Mouse (Mus musculus): ENCODE results near the gene Sdcbp2.

The Sdcbp2 gene

DNA sequence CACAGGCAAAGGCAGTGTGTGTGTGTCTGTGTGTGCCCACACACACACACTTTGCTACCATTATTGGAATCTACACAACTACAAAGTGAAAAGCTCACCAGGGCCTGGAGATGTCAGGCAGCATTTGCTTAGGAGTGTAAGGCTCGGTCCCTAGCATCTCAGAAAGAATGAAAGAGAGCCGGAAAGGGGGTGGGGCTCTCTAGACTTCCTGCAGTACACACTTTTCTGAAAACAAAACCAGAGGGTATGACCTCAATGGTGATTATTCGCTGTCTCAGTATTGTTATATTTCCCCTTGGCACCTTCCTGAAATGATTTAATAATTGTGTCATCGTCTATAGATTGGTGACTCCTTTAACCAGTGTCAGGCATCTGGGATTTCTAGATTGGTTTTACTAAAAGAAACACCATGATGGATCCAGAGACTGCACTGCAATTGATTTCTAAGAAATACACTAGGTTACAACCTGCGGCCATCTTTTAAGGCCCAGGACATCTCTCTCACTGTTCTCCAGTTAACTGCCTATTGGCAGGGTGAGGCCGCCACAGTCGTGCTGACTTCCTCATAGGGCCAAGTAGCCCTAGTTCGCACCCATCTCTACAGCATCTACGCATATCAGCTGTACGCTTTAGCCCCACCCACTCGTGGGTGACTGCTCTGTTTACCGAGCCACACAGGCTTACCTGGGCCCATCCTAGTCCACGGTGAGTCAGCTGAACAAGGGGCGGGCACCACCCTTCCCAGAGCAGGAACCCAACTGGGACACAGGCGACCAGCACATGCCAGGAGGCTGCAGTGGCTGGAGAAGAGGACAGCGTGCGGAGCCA is at the start of gene Sdcbp2:
Sdcbp2 (plus strand) TSS at position 750 of the 828 bp plus-strand sequence.
- no peak for DNase-seq (ENCODE audit: low spot score in 2 of 2)

DNA sequence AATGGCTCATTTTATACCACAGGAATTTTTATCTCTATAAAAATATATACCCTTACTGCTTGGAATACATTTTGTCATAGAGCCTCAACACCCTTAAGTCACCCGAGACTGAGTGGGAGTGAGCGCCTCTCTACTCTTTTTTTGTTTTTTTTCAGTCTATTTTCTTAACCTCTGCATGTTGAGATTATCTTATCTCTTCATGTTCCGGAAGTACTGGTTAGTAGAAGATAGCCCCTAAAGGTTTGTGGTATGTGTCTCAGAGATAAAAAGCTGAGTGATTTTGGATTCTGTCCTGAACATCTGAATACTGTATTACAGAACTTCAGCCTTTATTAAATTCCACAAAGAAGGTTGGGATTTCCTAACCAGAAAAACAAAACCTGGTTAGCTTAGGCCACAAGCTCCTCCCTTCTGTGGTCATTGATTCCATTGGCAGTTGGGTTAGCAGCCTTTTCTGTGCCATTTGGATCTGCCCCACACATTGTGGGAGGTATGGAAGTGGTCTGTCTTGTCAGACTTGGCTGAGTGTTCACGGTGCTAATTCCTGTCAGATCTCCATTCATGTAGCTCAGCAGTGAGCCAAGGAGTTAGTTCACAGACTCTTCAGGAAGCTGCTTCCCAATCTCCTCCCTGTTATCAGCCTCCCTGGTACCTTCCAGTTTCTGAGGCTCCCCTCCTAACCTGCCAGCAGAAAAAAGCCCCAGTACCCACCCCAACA is 47.9 kb upstream of the Sdcbp2 start:
- no peak for DNase-seq (ENCODE audit: low spot score in 2 of 2)

DNA sequence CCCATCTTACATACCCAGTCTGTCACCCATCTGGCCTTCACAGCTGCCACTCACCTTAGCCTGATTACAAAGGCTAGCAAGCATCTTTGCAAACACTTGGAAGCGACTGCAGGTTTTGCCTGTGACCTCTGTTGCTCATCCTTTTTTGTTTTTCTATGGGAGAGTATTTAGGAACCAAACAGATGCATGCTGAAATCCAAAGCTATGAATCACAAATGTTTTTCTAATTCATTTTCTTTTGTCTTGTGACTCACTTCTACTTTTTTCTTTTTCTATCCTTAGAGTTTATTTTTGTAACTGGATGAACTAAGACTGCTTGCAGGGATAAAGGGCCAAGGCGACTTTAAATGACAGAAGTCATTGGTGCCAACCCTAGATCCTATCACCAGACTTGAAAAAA is 46.9 kb upstream of the Sdcbp2 start:
- no peak for DNase-seq (ENCODE audit: low spot score in 2 of 2)

DNA sequence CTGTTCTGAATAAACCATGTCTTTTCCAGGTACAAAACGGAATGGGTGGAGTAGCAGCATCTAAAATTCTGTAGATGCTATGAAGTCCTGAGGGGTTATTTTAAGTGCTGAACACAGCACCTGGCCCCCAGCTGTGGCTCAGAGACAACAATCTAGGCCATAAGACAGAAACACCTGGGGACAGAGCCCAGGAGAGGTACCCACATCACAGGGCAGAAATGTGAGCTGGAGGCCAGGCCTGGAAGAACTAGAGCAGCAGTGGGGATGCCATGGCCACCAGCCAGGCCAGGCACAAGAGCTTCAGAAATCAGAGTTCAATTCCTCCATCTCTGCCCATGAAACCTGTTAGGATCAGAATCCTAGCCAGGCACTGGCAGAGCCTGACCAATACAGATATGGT is 44.4 kb upstream of the Sdcbp2 start:
- DNase-seq (ENCODE audit: low spot score in 2 of 2): no peak

DNA sequence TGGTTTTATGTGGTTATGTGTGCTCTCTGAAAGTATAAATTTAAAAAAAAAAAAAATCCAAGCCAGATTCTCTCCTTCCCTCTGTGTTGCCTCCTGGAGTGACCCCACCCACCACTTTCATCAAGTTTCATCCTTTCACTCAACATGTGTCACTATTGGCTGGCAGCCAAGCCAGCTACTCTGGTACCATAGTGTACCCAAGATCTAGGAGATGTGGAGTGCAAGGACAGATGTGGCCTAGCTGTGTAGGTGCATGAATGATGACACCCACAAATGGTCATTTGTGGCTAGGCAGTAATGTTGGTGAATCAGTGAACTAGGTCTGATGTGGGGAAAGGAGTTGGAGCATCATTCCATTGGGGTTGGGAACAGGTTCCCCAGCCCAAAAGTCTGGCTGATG is 43.3 kb upstream of the Sdcbp2 start:
- DNase-seq (ENCODE audit: low spot score in 2 of 2): no peak

DNA sequence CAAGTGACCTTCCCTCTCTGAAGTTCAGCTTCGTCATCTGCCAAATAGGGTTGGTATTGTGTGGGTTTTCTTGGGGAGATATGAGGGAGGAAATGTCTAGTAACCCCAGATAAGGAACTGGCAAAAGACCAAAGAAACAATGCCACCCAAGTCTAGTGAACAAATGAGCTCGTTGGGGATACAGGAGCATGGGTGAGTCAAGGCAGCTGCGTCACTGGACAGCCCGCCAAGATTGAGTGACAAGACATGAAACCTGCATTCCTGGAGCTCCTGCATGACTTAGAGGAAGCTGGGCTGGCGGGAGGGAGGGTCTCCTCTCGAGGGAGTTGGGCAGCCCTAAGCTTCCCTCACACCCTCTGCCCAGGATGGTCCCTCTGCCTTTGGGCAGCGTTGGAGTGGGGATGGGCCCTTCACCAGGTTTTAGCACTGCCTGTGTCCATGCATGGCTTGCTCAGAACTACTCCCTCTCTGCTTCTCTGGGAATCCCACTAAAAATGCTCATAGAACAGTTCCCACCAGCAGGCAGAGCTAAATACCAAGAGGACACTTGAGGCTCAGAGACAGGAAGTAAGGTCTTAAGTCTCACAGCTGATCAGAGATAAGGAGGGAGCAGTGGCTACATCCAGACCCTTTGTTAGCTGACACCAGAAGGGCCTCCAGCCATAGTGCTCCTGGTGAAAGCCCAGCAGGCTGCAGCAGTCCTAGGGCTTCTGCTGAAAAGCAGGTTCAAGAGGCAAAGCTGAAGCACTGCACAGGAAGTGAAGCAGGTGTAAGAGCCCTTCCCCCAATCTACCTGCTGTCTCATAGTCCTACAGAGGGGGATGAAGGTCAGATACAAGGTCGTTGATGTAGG is 41.8 kb upstream of the Sdcbp2 start:
- no peak for DNase-seq (ENCODE audit: low spot score in 2 of 2)

- DNase-seq (ENCODE audit: low spot score in 2 of 2): no peak
Observed at GRCm38 (mm10) chr2:151533632-151534031, 38.8 kb upstream of the Sdcbp2 start.

DNA sequence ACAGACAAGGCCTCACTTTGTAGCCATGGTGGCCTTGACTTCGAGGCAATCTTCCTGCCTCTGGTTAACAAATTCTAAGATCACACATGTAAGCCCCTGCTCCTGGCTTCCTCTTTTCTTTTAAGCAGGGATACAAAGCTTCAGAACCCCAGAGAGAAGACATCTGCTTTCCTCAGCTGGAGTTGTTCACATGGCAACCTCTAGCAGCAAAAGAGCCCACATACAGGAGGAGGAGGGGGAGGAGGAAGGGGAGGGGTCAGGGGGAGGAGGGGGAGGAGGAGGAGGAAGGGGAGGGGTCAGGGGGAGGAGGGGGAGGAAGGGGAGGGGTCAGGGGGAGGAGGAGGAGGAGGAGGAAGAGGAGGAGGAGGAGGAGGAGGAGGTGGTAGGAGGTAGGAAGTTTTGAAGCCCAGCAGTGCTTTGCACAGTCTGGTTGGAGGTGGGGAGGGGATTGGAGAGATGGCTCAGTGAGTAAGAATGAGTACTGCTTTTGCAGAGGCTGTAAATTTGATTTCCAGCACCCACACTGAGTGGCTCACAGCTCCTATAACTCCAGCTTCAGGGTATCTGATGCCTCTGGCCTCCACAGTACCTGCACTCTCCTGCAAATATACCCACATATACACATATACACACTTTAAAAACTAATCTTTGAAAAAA is 36.3 kb upstream of the Sdcbp2 start:
- no peak for DNase-seq (ENCODE audit: low spot score in 2 of 2)

- no peak for DNase-seq (ENCODE audit: low spot score in 2 of 2)
Observed at GRCm38 (mm10) chr2:151536618-151536974, 35.8 kb upstream of the Sdcbp2 start.

DNA sequence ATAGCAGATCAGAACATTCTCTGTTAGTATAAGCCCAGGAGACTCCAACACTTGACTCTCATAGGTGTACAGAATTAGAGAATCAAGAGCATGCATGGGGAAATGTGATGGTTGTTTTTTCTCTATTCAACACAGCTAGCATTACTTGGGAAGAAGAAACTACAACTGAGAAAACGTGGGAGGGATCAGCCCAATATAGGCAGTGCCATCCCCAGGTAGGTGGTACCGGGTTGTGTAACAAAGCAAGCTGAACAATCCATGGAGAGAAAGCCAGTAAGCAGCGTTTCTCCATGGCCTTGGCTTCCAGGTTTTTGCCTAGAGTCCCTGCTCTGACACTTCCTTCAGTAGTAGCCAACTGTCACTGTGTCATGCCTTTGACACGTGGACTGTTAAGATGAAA is 33.8 kb upstream of the Sdcbp2 start:
- no peak for DNase-seq (ENCODE audit: low spot score in 2 of 2)

- DNase-seq (ENCODE audit: low spot score in 2 of 2): peak; percentile 81 to 85
Observed at GRCm38 (mm10) chr2:151542323-151543062, 29.9 kb upstream of the Sdcbp2 start, which contains the start of gene Fkbp1a. TSS of gene Fkbp1a (plus strand) at chr2:151542483.

DNA sequence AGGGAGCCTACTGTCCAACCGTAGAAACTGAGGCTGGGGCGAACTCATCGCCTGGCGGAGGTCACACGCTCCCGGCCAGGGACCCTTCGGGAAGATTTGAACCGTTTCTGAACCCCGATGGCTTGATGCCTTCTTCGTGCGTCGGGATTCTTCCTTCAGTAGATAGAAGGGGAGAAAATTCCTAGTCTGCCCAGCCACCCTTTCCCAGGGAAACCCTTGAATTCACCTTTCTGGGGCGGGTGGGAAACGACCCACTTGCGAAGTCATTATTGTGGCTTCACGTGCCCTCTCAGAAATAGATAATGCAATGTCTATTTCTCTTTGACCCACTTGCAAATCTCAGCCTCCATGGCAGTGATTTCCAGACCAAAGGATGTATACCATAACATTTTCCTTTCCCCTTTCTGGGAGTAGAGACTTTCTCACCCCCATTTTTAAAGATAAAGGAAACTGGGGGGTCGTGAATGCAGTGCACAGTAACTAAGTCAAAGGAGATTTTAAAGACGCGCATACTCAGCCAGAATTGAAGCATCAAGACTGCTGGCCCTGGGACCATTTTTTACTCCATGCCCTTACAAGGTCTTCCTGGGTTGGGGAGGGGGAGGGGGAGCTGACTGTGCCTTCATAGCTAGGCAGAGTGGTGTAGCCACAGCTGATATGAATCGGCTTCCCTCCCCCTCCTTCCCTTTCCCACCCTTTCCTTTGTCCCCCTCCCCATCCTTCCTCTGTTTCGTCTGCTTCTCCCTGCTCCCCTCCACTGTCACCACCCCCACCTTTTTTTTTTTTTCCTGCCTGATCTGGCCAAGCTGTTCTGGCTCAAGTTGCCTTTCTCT is 29.1 kb upstream of the Sdcbp2 start:
- DNase-seq (ENCODE audit: low spot score in 2 of 2): no peak

GRCm38 (mm10) chr2:151544673-151545072 is 27.7 kb upstream of the Sdcbp2 start:
- DNase-seq (ENCODE audit: low spot score in 2 of 2): no peak

DNA sequence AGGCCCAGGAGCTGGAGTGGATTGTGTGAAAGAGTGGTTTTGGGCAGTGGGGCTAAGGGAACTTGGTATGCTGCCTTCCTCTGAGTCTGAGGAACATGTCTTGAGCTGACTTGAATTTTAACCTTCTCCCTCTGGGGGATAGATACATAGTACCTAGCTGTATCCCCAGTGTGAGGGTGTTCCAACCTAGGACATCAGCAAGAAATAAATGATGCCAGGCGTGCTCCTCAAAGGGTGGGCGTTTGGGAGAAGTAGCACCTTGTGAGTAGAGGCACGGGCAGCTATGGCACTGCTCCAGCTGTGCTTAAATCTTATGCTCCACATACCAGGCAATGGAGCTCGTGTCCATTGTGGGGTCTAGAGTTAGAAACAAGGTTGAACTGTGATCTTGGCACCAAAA is 25.9 kb upstream of the Sdcbp2 start:
- no peak for DNase-seq (ENCODE audit: low spot score in 2 of 2)

GRCm38 (mm10) chr2:151549615-151550121 is 22.8 kb upstream of the Sdcbp2 start:
- no peak for DNase-seq (ENCODE audit: low spot score in 2 of 2)

- no peak for DNase-seq (ENCODE audit: low spot score in 2 of 2)
Observed at GRCm38 (mm10) chr2:151562930-151563921, 9.2 kb upstream of the Sdcbp2 start.

GRCm38 (mm10) chr2:151564006-151564405 is 8.4 kb upstream of the Sdcbp2 start:
- DNase-seq (ENCODE audit: low spot score in 2 of 2): no peak

DNA sequence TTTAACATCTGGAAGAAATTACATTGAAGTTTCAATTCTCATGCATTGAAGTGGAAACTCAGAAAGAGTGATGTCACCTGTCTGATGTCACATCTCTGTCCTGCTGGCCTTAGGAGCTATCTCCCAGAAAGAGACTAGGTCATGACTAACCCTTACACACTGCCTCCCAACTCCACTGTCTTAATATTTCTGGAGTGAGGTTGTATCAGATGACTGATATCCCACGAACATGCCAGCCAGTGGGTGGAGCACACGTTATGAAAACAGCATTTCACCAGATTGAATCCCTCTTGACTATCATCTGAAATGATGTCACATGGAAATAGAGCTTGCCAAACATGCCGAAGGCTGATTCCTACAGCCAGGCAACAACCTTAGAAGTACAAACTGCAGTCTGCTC is 7.4 kb upstream of the Sdcbp2 start:
- no peak for DNase-seq (ENCODE audit: low spot score in 2 of 2)

- DNase-seq (ENCODE audit: low spot score in 2 of 2): no peak
Observed at GRCm38 (mm10) chr2:151566856-151567255, 5.6 kb upstream of the Sdcbp2 start.
